ENCODE assay signal across 19 mouse cellular contexts in genomic region chr14:73295512-73295911, GRCm38 (mm10).
"Had no signal": no experiment of that assay in that cellular context is flagged by ENCODE, and none has a peak within 500 bp of the region (broad histone marks: within the 10 kb centered on the region; RNA-seq: fewer than 3 reads in every experiment).

No protein-coding gene starts in this region.

- H3K9me3 ChIP-seq: limb, embryonic 10.5 days; limb, embryonic 13.5 days had no signal

- H3K4me1 ChIP-seq: limb, embryonic 10.5 days; limb, embryonic 13.5 days had no signal

- DNase-seq: kidney, adult 2 months; kidney, postnatal 36 days; layer of hippocampus, adult 9-11 months; liver; liver, postnatal 0 days; lung, embryonic 14.5 days; lung, postnatal 10 days; lung, postnatal 4 days; midbrain, embryonic 14.5 days; right cerebral cortex, adult 18-20 months; right cerebral cortex, postnatal 14 days; right cerebral cortex, postnatal 4 days; thymus, postnatal 36 days had no signal

- H3K27me3 ChIP-seq: limb, embryonic 13.5 days had no signal

- H3K9ac ChIP-seq: limb, embryonic 13.5 days; liver, embryonic 14.5 days; liver, postnatal 0 days; lung, embryonic 14.5 days had no signal

- H3K27ac ChIP-seq: kidney, postnatal 0 days; layer of hippocampus, adult 2 months; limb, embryonic 10.5 days; limb, embryonic 13.5 days; liver, embryonic 14.5 days had no signal

- ATAC-seq: liver, postnatal 0 days had no signal

- H3K4me2 ChIP-seq: limb, embryonic 13.5 days; lung, embryonic 14.5 days; midbrain, embryonic 11.5 days had no signal

- H3K4me3 ChIP-seq: layer of hippocampus, adult 2 months; limb, embryonic 10.5 days; limb, embryonic 13.5 days had no signal
